Mouse (Mus musculus): ENCODE results near the gene S100a3. TPM values are rescaled to one million over a fixed set of nuclear protein-coding genes. Genes with fewer than 3 reads are reported as not detected.

S100a3 gene
- polyA plus RNA-seq (2012; ENCODE audit: low replicate concordance) = 0.38 TPM in 1 of 2 replicates, not detected in the other

DNA sequence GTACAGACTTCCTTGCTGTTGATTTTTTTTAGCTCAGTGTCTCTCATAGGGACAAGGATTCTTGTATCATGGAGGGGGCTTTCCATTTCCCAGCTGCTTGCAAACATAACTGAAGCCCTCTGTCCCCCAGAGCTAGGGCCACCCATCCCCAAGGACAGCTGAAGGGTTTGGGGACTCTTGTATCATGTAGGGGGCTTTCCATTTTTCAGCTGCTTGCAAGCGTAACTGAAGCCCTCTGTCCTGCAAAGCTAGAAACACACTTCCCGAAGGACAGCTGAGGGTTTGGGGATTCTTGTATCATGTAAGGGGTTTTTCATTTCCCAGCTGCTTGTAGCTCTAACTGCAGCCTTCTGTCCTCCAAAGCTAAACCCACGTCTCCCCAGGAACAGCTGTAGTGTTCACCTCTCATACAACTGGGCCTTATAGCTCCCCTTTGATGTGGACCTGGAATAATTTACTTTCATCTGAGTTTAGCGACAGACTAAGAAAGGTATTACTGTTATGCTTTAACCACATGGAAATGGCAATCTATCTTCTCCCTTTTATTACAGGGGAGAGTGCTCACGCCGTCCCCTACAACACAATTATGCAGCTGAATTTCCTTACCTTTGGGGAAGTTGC lies at the start of gene S100a3:
S100a3 (plus strand) TSS at position 571 of the 621 bp plus-strand sequence.

DNA sequence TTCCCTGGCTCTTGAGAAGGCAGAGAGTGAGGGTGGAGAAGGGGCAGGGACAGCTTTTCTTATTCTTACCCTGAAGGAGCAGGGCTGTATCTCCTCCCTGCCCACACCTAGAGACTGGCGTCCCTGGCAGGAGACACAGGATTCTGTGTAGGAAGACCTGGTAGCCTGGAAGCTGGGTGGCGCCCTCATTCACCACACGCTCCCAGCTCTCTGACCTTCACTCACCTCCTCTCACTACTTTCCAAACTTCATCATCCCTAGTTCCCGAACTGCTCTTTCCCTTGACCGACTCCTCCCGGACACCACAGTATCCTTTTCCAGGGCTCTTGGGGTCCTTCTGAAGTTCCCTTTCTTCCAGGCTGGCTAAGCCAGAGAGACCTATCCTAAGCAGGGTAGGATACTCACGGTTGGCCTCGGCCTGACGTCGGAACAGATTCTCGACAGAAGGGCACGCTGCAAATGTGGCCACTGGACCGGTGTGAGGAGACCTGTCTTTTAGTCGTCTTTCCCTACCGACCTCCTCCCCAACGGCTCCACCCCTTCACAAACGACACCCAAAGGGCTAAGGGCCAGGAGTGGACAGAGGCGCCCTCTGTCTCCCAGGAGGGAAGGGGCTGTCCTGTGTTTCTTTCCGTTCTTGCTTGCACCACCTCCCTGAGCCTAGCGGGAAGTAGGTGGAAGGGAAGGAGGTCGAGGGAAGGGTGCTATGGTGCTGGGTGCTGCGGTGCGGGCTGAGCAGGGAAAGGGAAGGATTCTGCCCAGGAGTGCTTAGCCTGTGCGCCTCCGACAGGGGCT lies 46.4 kb upstream of the S100a3 start, which contains the start of the genes S100a1 and S100a13:
S100a1 (minus strand) TSS at position 597 of the 795 bp plus-strand sequence.
S100a13 (plus strand) TSS at position 640 of the 795 bp plus-strand sequence.

DNA sequence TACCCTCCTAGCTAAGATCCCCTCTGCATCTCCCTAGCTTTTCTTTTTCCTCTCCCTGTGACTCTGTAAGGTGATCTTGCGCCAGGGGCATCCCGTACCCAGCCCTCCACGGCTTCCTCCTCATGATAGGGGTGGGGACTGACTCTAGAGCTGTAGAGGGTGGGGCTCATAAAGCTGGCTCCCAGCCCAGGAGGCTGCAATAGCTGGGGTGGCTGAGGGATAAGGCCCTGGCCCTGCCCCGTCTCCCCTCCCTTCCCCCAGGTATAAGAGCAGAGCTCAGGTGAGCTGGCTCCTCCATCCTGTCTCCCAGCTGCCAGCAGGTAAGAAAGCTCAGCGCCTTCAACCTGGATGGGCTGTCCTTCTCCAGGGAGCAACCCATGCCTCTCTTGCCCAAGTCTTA lies 33.8 kb upstream of the S100a3 start, which contains the start of gene S100a14:
S100a14 (plus strand) TSS at position 277 of the 400 bp plus-strand sequence.

DNA sequence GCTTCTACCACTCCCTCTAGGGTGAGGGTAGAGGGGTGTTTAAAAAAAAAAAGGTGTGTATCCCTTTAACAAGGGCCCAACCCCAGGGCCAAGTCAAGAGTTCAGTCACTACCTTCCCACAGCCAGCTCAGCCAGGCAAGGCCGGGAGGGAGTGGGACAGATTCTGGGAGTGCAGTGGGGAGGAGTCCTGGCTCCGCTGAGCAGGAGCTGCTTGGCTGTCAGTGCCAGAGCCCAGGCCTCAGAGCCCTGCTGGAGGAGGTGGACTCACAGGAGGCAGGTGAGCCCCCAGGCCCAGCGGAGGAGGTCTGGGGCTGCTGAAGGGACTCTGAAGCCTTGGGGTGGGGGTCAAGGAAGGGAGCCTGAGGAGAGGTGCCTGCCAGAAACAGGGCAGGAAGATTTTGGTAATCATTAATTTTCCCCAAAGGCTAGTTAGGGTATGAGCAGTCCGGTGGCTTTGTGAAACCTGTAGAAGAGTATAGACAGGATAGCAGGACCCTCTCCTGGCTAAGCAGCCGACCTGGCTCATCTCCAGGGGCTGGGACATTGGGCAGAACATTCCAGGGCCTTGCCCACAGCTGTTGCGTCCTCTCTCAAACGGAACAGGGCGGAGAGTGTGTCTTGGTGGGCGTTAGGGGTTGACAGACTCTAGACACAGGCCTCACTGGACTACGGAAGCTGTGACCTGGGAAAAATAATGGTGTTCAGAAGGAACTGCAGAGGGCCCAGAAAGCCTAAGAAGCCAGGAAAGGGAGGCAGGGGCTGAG lies 23.1 kb upstream of the S100a3 start, which contains the start of gene S100a16:
S100a16 (plus strand) TSS at position 114 of the 764 bp plus-strand sequence.

DNA sequence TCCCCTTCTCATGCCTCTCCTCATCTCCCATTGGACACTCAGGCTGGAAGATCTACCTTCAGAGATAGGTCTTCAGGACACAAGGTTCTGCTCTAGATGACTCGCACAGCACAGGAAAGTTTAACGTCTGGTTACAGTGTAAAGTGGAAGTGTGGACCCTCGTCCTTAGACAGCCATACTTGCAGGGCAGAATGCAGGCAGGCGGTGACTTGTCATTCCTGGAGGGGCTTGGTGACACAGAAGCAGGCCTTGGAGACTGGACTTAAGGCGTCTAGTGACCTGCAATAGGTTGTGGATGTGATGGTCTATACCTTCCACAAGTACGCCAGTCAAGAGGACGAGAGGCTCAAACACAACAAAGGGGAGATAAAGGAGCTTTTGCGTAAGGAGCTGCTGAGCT lies 29.6 kb downstream of the S100a3 start, which contains the start of gene S100a2:
S100a2 (plus strand) TSS at position 301 of the 400 bp plus-strand sequence.

DNA sequence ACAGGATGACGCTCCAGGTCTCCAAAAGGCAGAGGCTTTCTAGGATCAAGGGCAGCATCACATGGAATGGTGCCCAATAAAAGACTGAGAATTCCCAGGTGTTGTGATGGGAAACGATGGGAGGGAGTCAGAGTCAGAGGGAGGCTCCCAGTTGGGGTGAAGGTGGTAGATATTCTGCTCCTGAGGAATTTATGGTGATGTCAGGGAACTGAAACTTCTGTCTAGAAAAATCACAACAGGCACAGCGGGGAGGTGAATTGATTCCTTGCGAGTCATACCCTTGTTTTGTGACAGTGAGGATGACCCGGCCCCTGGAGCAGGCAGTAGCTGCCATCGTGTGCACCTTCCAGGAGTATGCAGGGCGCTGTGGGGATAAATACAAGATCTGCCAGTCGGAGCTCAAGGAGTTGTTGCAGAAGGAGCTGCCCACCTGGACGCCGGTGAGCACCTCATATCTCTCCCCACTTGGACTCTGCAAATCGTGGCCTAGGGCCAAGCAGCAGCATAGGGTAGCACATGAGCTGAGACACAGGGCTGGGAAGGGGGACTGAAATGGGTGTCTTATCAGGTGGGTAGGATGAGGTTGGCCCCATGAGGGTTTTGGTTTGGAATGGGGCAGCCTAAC lies 41.2 kb downstream of the S100a3 start, which contains the start of gene Gm42674:
Gm42674 (plus strand) TSS at position 419 of the 625 bp plus-strand sequence.

GRCm38 (mm10) chr3:90603623-90604022 lies 43.2 kb downstream of the S100a3 start, which contains the start of gene S100a4:
S100a4 (plus strand) TSS chr3:90603771.

DNA sequence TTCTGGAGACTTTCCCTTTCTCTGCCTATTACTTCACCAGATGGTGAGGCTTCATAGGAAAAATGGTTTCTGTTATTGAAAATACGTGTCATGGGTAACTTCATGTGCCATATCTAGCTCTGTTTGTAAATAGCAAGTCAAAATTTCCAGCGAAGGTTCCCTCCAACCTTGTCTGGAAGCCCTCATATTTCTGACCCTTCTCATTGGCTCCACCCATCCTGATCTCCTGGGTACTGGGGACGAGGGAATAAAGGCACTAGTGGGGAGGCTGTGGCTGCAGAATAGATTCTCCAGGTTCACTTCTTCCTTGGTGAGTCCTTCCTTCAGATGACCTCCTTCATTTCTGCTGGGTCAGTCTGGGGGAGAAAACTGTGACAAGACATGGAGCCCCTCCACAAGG lies 47.8 kb downstream of the S100a3 start, which contains the start of gene S100a5:
S100a5 (plus strand) TSS at position 301 of the 400 bp plus-strand sequence.

GRCm38 (mm10) chr3:90612728-90613291 lies 52.4 kb downstream of the S100a3 start, which contains the start of gene S100a6:
S100a6 (plus strand) TSS chr3:90612882.

Other genes starting within 250 kb of the S100a3 start
- gene Slc27a3, start 170.6 kb upstream of the S100a3 start, polyA plus RNA-seq (2012; ENCODE audit: low replicate concordance) = 2.6 and 4.0 TPM in 2 replicates
- 27.3 and 32.4 TPM in 2 replicates for gene Ints3, start 127.0 kb upstream of the S100a3 start, polyA plus RNA-seq (2012; ENCODE audit: low replicate concordance)
- gene Npr1, start 94.7 kb upstream of the S100a3 start, polyA plus RNA-seq (2012; ENCODE audit: low replicate concordance) = 0.16 and 1.8 TPM in 2 replicates
- 6.0 and 9.8 TPM in 2 replicates for gene Ilf2, start 84.5 kb upstream of the S100a3 start, polyA plus RNA-seq (2012; ENCODE audit: low replicate concordance)
- 5.7 and 5.9 TPM in 2 replicates for gene Snapin, start 69.5 kb upstream of the S100a3 start, polyA plus RNA-seq (2012; ENCODE audit: low replicate concordance)
- gene Chtop, start 51.1 kb upstream of the S100a3 start, polyA plus RNA-seq (2012; ENCODE audit: low replicate concordance) = 75.5 and 121 TPM in 2 replicates
- gene S100a1, start 46.2 kb upstream of the S100a3 start, polyA plus RNA-seq (2012; ENCODE audit: low replicate concordance) = 8.5 and 9.8 TPM in 2 replicates
- 8.5 TPM in 2 replicates for gene S100a13, start 46.1 kb upstream of the S100a3 start, polyA plus RNA-seq (2012; ENCODE audit: low replicate concordance)
- 0.18 TPM in 2 replicates for gene S100a14, start 33.7 kb upstream of the S100a3 start, polyA plus RNA-seq (2012; ENCODE audit: low replicate concordance)
- 0.38 and 1.0 TPM in 2 replicates for gene S100a16, start 23.3 kb upstream of the S100a3 start, polyA plus RNA-seq (2012; ENCODE audit: low replicate concordance)
- gene S100a2, start 29.7 kb downstream of the S100a3 start, polyA plus RNA-seq (2012; ENCODE audit: low replicate concordance) = not detected in 2 replicates
- not detected in 2 replicates for gene Gm42674, start 41.3 kb downstream of the S100a3 start, polyA plus RNA-seq (2012; ENCODE audit: low replicate concordance)
- 8.1 and 14.2 TPM in 2 replicates for gene S100a4, start 43.2 kb downstream of the S100a3 start, polyA plus RNA-seq (2012; ENCODE audit: low replicate concordance)
- gene S100a5, start 47.9 kb downstream of the S100a3 start, polyA plus RNA-seq (2012; ENCODE audit: low replicate concordance) = not detected in 2 replicates
- gene S100a6, start 52.3 kb downstream of the S100a3 start, polyA plus RNA-seq (2012; ENCODE audit: low replicate concordance) = 18.8 and 73.6 TPM in 2 replicates
- 0.12 TPM in 1 of 2 replicates, not detected in the other for gene S100a7a, start 93.4 kb downstream of the S100a3 start, polyA plus RNA-seq (2012; ENCODE audit: low replicate concordance)
- 30.7 and 39.3 TPM in 2 replicates for gene S100a8, start 108.4 kb downstream of the S100a3 start, polyA plus RNA-seq (2012; ENCODE audit: low replicate concordance)
- gene S100a9, start 135.1 kb downstream of the S100a3 start, polyA plus RNA-seq (2012; ENCODE audit: low replicate concordance) = 130 and 140 TPM in 2 replicates
- 0.09 TPM in 1 of 2 replicates, not detected in the other for gene Pglyrp4, start 166.3 kb downstream of the S100a3 start, polyA plus RNA-seq (2012; ENCODE audit: low replicate concordance)
- not detected in 2 replicates for gene Gm5849, start 217.3 kb downstream of the S100a3 start, polyA plus RNA-seq (2012; ENCODE audit: low replicate concordance)